Mouse (Mus musculus): ENCODE data around the gene Atf7ip.
A peak's percentile ranks its signal among the peaks of the same experiment; 100 is the strongest.

The Atf7ip gene

DNA sequence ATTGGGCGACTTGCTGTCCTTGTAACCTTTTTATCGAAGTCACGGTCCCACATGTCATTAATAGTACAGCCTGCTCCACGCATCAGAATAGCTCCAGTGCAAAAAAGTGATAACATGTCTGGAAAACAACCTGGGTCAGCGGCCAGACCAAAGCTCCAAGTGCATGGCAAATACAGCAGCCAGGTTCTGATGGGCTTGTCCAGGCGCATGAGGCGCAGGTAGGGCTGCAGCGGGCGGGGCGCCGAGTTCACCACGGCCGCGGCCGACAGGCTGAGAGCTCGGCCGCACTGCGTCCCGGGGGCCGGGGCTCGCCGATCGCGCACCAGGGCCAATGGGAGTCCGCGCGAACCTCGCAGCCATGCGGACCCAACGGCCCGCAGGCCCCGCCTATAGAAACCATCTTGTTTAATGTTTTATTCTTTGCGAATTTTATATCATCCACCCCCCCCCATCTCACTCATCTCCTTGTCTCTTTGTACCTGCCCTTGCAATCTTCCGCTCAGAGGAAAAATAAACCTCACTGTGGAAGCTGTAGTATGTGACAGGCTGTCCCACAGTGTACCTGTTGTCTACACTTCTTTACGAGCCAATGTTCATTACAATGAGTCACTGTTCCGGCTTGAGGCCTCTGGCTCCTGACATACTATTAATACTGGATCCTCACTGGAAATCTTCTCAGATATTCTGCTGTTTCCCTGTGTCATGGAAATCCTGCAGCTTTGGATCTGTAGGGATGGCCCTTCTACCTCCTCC, 19.0 kb upstream of the Atf7ip start:
- no peak for DNase-seq (ENCODE audit: low spot score in 2 of 2)

DNA sequence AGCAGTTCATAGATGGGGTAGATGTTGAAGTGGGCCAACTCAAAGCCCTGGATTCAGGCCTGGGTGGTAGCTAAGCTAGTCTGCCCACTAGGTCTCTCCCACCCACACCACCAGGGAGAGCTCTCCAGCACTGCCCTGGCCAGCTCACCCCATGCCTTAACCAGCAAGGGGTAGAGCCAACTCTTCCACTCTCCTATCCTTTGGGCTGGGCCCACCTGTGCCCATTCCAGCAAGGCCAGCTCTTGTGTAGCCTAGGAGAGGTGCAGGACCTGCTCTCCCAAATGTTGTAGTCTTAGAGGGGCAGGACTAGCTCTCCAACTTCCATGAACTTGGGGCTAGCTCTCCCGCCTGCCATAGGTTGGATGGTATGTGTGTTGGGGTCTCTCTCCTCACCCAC, 18.4 kb upstream of the Atf7ip start:
- DNase-seq (ENCODE audit: low spot score in 2 of 2): no peak

DNA sequence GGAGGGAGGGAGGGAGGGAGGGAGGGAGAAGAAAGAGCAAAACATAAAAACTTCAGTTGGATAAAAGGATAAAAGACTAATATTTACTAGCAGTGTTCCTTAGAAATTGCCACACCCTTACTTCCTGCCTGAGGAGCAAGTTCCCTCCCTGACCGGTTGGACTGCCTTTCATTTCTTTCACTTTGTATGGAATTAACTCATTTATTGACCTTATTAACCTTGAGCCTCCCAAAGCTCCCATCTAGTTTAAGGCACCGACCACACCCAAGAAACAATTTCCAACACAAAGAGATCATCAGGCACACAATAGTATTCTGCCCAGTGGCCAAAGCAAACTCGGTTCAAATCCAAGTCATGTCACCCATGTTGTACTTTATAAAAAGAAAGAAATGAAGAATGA, 16.1 kb upstream of the Atf7ip start:
- DNase-seq (ENCODE audit: low spot score in 2 of 2): no peak

DNA sequence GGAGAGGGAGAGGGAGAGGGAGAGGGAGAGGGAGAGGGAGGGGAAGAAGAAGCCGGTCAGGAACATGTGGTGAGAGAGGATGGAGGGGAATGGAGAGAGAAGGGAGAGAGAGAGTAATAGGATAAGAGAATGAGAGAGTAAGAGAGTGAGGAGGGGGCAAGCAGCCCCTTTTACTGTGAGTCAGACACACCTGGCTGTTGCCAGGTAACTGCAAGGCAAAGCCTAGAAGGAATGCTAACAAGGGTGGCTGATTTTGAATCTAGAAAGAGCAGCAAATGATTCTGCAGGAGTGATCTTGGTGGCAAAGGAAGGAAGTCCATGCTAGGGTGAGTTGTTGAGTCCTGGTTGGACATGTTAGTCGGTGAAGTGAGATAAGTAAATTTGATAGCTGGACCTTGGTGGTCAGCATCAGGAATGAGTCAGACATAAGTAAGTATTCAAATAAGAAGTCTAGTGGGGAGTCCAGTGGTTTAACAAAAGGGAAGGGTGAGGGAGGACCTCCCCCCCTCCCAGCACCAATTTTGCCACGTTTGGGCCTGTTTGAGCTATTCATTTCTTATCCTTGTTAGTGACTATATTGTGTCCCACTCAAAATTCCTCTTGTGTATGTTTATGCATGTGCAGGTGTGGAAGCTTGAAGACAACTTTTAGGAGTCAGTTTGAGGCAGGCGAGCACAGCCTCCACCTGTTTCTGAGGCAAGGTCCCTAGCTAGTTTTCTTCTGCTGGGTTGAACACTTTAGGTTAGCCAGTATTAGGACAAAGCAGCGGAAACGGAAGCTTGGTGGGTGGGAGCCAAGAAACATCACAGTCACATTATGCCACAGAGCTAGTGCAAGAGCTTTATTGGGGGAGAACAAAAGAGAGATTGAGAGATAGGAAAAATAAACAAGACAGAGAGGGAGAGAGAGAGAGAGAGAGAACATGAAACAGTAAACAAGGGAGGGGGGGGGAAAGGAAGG, 15.2 kb upstream of the Atf7ip start:
- no peak for DNase-seq (ENCODE audit: low spot score in 2 of 2)

DNA sequence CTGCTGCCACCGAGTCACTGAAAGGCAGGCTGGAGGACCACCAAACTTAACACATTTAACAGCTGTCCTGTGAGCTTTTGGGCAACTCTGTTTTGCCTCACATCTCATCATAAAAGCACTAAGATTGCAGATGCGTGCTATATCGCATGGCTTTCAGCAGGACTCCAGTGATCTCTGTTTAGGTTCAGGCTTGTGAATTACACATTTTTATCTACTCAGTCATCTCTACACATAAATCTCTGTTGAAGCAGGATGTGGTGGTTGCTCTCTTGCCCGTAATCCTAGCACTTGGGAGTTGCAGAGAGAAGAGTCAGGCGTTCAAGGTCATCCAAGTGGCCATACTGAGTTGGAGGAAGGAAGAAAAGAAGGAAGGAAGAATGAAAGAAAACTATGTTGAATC, 14.3 kb upstream of the Atf7ip start:
- DNase-seq (ENCODE audit: low spot score in 2 of 2): no peak

DNA sequence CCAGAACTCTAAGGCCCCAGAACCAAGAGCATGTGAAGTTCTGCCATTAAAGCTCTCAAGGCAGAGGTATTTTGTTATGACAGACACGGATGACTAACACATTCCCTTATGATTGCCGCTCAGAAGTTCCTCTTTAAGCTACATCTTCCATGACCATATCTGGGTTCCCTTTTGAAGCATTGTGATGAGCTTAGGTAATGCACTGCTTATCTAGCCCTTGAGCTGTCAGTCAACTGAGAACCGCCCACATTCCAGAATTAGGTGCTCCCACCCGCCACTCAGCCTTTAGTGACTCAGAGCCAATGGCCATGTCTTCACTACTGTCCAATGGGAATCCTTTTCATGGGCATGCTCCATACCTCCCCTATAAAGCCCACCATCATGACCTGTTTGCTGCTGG, 13.7 kb upstream of the Atf7ip start:
- no peak for DNase-seq (ENCODE audit: low spot score in 2 of 2)

DNA sequence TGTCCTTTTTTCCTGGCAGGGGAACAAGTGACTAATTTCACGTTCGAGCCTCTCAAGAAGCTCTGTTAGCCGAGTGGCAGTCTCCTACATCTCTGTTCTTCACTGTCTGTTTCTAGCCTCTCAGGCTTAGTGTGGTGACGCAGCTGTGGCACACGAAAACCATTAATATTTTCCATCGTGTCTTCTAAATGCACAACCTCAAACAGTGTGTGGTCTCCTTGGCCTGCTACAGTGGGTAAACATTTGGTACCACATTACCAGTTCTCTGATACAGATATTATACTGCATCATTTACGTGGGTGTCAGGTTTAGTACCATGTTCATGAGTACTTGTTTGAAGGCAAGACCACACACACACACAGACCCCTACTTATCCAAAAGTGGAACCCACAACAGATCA, 12.5 kb upstream of the Atf7ip start:
- no peak for DNase-seq (ENCODE audit: low spot score in 2 of 2)

DNA sequence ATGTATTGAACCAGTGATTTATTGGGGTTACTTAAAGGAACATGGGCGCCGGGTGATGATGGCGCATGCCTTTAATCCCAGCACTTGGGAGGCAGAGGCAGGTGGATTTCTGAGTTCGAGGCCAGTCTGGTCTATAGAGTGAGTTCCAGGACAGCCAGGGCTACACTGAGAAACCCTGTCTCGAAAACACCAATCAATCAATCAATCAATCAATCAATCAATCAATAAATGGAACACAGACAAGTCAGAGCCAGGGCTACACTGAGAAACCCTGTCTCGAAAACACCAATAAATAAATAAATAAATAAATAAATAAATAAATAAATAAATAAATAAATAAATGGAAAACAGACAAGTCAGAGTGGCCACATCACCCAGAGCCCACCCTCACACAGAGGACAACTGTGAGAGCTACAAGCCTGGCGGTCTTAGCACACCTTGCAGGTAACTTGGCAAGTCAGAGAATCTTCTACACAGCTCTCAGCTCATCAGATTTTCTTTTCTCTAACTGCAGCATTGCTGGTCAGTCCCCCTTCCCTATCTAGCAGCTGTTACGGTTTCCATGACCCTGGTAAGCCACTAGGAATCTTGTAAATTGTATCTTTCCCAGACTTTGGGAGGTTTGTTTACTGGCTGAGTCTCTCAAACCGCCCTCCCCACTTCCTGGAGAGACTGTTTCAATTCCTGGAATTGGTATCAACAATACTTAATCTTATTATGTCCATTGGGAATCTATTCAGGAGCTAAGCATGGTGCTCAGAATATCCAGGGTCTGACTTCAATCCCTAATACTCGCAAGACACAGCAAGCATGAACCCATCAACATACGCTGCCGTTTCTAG, 11.8 kb upstream of the Atf7ip start:
- no peak for DNase-seq (ENCODE audit: low spot score in 2 of 2)

DNA sequence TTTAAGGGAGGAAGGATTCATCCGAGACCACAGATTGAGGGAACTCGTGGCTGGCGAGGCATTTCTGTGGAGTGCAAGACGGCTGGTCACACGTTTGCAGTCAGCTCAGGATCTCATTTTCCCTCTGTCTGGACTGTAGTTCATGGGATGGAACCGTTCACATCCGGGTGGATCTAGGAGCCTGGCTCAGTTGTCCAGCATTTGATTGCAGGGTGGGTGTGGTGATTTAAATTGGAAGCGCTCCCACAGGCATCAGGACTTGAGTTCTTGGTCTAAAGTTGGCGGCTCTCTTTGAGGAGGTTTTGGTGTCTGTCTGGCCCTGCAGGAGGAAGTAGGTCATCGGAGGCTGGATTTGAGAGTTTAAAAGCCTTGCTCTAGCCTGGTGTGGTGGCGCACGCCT, 10.9 kb upstream of the Atf7ip start:
- no peak for DNase-seq (ENCODE audit: low spot score in 2 of 2)

DNA sequence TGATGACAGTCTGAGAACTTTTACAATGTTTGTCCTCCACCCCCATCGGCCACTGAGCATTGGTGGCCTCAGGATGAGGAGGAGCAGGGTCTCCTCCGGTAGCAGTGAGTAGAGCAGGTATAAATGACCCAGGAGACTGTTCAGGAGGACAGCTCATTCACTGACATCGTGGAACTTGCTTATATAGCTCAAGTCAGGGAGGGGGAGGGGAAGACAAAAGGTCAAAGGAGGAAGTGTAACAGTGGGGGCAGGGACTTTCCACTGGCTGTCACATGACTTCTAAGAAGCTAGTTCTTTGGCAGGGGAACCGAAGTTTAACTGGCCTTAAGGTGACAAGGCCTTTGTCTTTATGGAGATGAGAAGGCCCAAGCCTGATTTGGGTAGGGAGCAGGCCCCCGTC, 8.2 kb upstream of the Atf7ip start:
- DNase-seq (ENCODE audit: low spot score in 2 of 2): no peak

DNA sequence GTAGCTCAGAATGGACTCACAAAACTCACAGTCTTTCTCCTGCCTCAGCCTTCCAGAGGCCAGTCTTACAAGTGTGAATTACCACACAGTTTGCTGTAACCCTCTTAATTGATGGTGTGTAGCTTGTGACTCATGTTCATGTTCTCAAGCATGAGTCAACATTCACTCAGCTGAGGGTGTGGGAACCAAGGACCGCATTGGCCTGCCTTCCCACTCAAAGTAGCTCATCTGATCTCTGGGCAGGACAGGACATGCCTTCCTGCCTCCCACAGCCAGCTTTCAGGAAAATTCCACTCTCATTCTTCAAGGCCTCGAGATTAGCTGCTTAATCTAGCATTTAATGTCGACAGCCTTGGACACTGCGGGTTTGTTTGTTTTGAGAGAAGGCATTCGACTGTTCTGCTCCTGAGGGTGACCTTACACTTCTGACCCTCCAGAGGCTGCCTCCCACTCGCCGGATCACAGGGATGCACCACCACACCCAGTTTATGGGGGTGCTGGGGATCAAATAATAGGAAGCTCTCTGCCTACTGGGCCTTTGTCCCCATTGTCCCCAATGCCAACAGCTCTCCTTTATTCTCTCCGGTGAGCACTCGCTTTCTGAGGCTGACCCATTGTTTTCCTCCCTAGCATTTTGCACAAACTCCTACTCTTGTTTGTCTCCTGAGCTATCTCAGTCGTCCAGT, 6.5 kb upstream of the Atf7ip start:
- DNase-seq (ENCODE audit: low spot score in 2 of 2): no peak

DNA sequence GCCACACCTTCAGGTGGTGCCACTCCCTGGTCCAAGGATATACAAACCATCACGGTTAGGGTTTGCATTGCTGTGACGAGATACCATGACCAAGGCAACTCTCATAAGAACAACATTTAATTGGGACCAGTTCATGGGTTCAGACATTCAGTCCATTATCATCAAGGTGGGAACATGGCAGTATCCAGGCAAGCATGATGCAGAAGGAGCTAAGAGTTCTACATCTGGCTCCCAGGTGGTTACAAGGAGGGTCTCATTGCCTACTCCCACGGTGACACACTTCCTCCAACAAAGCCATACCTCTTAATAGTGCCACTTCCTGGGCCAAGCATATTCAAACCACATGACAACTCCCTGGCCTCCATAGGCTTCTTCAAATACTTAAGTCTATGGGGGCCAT, 2.7 kb downstream of the Atf7ip start:
- no peak for DNase-seq (ENCODE audit: low spot score in 2 of 2)

DNA sequence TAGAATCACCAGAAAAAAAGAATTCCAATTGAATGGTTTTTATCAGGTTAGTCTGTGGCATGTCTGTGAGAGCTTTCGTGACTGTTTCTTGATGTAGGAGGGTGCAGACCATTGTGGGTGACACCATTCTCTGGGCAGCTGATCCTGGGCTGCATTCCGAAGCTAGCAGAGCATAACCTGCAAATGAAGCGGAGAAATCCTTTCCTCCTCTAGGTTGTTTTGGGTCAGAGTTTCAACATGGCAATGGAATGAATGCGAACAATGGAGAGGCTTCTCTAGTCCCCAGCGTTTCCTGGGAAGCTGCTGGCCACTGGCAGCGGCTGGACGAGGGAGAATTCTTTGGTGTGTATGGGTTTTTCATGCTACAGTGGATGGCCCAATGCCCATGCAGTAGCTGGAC, 5.0 kb downstream of the Atf7ip start:
- DNase-seq (ENCODE audit: low spot score in 2 of 2): no peak

DNA sequence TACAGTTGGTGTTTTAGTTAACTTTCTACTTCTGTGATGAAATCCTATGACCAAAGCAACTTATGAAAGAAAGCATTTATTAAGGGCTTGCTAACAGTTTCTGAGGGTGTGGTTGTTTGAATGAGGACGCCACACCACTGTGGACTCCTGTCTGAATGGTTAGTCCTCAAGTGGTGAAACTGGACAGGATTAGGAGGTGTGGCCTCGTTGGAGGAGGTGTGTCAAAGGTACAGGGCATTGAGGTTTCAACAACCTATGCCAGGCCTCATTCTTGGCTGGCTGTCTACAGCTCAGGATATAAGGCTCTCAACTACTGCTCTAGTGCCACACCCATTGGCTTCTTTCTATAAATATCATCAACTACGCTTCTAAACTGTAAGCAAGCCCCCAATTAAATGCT, 6.4 kb downstream of the Atf7ip start:
- no peak for DNase-seq (ENCODE audit: low spot score in 2 of 2)

DNA sequence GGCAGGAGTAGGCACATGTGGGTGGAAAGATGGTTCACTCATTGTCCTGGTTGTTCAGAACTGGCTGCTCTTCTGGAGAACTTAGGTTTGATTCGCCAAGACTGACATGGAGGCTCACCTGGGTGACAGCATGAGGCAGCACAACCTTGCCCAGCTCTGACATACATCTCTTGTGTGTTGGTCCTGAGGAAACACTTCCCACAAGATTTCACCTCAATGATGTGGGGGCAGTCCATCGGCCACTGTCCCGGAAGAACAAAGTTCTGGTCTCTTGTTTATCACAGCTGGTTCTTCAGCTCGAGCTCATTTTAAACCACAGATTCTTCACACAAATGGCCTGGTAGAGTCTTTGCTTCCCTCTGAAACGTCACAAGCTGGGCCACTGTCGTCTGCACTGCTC, 10.7 kb downstream of the Atf7ip start:
- no peak for DNase-seq (ENCODE audit: low spot score in 2 of 2)

DNA sequence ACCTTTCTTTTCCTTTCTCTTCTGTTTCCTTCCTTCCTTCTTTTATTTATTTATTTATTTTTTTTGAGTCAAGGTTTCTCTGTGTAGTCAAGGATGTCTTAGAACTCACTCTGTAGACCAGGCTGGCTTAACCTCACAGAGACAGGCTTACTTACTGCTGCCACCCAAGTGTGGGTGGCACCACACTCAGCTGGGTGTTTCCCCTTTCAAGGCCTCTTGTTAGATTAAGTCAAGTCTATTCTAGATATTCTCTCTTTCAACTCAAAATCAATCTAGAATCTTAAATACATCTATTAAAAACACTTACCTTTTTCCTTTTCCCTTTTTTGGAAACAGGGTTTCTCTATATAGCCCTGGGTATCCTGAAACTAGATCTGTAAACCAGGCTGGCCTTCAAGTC, 11.3 kb downstream of the Atf7ip start:
- no peak for DNase-seq (ENCODE audit: low spot score in 2 of 2)

DNA sequence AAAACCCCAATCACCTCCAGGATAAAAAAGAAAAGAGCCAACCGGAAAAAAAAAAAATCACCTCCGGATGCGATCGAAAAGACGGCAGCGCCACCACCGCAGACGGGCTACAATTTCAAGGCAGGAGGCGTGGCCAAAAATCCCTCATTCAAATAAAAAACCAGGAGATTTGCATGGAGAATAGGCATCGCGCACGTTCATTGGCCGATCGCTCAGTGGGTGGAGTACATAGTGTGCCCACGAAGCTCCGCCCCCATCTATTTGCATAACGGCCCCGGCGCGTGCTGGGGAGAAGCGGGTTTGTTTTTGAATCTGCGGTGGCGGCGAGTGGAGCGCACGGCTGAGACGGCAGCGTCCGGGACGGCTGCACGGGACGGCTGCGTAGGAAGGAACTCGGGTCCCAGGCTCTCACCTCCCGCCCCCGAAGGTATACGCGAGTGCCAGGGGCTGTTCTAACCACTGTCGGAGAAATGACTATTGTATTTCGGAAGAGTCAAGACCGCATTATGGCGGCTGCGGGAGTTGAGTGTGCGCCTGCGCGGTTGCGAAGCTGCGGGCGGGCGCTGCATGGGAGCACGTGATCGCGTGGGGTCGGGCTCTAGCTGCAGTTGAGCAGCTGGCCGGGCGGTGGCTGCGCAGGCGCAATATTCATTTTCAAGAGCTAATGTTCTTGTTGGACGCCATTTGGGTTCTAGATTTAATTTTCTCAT, 12.7 kb downstream of the Atf7ip start:
- peak; percentile 93 to 94 for DNase-seq (ENCODE audit: low spot score in 2 of 2)

DNA sequence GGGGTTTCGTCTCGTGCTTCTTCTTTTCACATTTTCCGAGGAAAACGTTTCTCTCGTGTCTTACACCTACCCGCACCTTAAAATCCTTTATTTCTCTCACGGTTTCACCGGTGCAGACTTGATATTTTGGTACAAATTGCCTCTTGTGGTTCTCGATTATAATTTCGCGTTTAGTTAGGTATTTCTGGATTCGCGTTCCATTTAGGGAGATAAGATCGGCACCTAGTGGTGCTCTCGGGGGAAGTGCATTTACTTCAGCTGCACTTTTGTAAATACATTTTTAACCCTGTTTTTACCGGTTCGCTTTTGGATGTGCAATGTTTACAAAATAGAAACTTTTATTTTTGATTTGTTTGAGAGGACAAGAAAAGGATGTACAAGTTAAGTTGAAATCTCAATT, 13.3 kb downstream of the Atf7ip start:
- no peak for DNase-seq (ENCODE audit: low spot score in 2 of 2)

DNA sequence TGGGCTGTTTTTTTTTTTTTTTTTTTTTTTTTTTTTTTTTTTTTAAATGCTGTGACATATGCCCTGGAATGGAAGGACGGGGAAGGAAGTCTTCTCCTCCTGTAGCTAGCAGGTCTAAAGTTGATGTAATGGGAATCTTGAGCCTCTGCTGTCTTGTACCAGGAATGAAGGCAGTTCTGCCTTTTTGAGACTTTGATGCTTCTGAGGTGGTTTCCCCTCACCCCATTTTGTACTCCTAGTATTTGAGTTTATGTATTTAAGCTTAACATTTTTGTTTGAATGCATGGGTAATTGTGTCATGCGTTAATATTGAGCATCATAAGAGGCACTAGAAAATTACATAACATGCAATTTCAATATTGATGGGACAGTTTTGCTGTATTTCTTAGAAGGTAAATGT, 14.4 kb downstream of the Atf7ip start:
- no peak for DNase-seq (ENCODE audit: low spot score in 2 of 2)

DNA sequence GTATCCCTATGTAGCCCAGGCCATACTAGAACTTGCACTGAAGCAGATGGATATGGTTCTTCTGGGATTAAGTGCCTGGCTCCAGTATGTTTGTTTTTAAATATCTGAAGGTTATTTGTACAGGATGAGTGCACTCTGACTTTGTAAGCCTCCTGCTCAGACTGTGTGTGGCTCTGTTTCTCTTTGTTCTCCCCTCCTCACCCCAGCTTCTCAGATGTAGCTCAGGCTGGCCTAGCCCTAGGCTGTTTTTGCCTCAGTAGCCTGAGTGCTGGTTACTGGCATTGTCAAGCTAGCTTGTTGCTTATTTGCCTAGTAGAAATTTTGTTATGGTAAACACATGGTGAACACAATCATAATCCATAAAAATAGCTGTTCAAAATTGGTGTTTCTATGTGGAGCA, 15.7 kb downstream of the Atf7ip start:
- no peak for DNase-seq (ENCODE audit: low spot score in 2 of 2)

DNA sequence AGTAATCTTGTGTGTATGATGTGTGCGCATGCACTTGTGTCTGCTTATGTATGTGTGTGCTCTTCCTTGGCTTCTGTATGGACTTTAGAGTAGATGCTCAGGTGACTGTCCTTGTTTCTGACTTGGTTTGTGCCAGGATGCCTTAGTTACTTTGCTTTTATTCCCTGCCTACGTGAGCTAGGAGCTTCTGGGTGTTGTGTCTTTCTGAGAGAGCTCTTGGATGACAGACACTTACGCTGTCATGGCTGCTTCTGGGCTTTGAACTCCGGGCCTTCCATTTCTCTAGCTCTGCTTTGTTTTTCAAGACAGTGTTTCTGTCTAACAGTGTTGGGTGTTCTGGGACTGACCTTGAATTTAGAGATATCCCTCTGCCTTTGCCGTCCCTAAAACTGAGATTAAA, 16.7 kb downstream of the Atf7ip start:
- no peak for DNase-seq (ENCODE audit: low spot score in 2 of 2)
